Mouse (Mus musculus) spleen, adult 18-20 months (tissue): ENCODE measurements around the gene Defb36.
A peak's percentile ranks its signal among the peaks of the same experiment; 100 is the strongest.

Experiments
- DNase-seq, 2 experiments: peaks; one replicate each; pipeline ENCODE4 v3.0.0; 2022; ENCODE audit warnings: mixed read lengths in 2 of 2

Gene Defb36

GRCm38 (mm10) chr2:152622953-152623352, 18.8 kb downstream of the Defb36 start, which contains the start of gene Defb25:
TSS of gene Defb25 (minus strand) at chr2:152623053.
- DNase-seq: no peak

DNA sequence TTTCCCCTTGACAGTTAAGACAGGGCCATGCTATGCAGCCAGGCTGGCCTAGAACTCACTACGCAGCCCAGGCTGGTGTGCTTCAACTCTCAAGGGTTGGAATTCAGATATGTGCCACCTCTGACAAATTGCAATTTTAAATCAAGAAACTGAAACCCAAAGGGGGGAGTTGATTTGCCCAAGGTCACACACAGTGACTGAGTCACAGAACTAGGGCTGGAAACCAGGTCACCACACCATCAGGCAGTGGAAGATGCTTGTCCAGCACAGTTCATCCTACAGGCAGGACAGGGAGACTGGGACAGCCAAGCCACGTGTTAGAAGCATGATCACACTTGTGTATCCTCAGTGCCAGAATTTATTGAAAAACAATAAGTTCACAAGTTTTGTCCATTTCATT, 20.4 kb downstream of the Defb36 start:
- no peak for DNase-seq

DNA sequence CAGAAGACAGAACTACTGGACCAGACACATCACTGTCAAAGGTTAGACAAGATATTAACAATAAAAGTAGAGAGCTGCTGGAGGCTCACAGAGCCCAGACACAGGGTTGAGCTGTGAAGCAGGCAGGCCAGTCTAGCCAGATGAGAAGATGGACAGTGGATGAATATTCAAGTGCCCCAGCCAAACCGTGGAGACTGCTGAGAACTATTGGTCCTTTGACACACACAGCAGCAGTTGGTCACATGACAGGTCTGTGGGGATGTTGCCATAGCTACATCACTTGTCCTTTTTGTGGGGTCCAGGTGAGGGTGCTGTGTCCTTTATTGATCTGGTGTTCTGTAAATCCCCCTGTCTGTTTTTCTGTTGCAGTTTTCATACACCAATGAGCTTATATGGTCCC, 21.1 kb downstream of the Defb36 start:
- no peak for DNase-seq

- DNase-seq: no peak
Measured at GRCm38 (mm10) chr2:152626774-152627591, 22.9 kb downstream of the Defb36 start, which contains the start of gene Rem1. TSS of gene Rem1 (plus strand) at chr2:152626951.

DNA sequence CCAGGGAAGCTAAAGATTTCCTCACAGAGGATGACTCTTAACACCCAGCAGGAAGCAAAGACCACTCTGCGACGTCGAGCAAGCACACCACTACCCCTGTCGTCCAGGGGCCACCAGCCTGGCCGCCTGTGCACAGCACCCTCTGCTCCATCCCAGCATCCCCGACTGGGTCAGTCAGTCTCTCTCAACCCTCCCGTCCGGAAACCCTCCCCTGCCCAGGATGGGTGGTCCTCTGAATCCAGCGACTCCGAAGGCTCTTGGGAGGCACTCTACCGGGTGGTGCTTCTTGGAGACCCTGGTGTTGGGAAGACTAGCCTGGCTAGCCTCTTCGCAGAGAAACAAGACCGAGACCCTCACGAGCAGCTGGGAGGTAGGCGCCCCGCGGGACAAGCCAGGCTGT, 23.9 kb downstream of the Defb36 start:
- DNase-seq: no peak

DNA sequence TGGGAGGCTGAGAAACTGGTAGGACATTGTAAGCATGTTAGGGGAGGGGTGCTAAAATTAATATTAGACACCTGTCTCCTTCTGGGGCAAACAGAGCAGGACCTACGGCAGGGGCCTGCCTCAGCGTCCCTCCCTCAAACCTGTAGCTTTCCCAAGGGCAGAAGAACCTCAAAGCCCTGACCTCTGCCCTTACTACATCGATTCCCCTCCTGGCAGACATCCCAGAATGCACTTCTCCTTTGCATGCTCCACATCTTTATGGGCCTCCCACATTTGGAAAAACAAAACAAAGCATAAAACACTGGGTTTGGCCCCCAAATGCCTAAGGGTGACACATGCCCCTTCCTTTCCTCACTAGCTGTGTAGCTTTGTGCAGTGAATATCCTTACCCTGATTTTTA, 25.1 kb downstream of the Defb36 start:
- no peak for DNase-seq

DNA sequence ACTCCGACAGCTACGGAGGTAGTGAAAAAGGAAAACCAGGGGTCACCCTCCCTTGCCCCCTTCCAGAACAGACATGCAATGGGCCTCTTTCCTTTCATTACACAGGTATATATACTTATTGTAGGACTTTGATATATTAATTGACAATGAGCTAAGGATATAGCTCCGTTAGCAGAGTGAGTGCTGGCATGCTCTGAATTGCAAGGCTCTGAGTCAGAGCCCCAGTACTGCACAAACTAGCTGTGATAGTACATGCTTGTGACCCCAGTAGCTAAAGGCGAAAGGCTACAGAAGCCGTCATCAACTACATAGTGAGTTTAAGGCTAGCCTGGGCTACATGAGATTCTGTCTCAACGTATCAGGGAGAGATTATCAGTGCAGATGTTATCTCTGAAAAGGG, 25.8 kb downstream of the Defb36 start:
- DNase-seq: no peak

GRCm38 (mm10) chr2:152633334-152633733, 29.2 kb downstream of the Defb36 start:
- no peak for DNase-seq

- DNase-seq: no peak
Measured at GRCm38 (mm10) chr2:152634311-152634710, 30.2 kb downstream of the Defb36 start.

DNA sequence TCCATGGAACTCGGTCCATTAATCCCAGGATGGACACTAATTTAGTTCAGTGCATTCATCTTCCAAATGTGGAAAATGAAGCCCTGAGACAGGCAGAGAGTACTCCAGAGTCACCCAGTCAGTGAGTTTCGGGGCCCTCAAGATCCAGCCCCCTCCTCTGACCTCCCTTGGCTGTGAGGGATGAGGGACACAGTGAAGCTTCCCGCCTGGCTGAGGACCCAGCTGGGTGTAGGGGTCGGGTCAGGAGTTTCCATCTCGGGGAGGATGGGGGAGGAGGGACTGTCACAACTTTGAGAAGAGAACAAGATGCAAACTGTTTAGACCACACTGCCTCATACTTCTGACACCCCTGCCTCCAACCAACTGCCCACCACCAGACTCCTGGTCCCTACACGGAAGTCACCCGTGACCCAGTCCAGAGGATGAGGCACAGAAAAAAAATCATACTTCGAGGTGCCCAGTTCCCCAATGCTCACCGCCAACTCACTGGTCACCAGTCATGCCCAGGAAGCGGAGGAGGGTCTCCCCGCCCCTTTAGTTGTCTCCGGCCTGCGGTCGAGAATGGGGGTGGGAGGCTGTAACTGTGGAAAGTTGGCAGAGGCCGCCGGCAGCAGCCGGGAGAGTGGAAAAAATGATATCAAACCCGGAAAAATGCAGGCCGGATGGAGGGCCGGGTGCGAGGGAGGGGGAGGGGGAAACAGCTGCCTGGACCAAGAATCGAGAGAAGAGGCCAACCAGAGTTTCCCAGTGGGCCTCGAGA, 32.3 kb downstream of the Defb36 start:
- DNase-seq: peak in 1 of 2 experiments; percentile 27

GRCm38 (mm10) chr2:152637006-152637322, 32.8 kb downstream of the Defb36 start:
- no peak for DNase-seq

GRCm38 (mm10) chr2:152637381-152637780, 33.3 kb downstream of the Defb36 start:
- no peak for DNase-seq

GRCm38 (mm10) chr2:152638865-152639264, 34.7 kb downstream of the Defb36 start:
- no peak for DNase-seq

- DNase-seq: no peak
Measured at GRCm38 (mm10) chr2:152639406-152640113, 35.4 kb downstream of the Defb36 start.

GRCm38 (mm10) chr2:152652901-152653620, 48.9 kb downstream of the Defb36 start:
- DNase-seq: peak in 1 of 2 experiments; percentile 22

DNA sequence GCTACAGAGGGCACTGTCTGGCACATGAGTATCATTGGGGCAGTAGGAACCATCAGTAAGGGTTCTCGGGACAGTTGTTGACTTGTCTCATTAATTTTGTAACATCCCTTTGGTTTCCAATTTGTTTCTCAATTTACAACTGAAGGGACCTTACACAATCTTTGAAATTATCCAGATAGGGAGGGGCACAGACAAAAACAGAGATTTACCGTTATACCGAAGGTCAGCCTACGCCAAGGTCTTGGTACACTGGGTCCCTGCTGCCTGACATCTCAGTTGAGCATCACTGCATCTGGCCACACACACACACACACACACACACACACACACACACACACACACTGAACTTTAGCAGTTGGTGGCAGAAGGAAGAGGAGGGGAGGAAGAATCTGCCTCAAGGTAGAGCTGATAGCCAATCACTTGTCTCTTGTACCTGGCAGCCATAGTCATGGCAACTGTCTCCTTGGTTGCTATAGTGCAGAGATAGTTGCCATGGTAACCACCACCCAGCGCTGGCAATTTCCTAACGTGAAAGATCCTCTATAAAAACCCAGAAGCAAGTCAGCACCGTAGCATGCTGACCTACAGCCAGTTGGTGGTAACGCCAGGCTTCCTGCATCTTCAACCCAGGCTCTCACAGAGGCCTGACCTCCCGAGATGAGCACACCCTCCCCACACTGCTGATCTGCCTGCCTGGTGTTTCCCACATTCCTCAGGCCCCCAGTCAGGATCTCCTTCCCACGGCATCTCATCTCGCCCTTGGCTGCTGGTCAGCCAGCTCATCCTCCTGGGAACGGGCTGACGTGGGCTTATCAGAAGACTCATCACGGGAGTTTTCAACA, 50.0 kb downstream of the Defb36 start:
- no peak for DNase-seq

- no peak for DNase-seq
Measured at GRCm38 (mm10) chr2:152657398-152657797, 53.3 kb downstream of the Defb36 start.

DNA sequence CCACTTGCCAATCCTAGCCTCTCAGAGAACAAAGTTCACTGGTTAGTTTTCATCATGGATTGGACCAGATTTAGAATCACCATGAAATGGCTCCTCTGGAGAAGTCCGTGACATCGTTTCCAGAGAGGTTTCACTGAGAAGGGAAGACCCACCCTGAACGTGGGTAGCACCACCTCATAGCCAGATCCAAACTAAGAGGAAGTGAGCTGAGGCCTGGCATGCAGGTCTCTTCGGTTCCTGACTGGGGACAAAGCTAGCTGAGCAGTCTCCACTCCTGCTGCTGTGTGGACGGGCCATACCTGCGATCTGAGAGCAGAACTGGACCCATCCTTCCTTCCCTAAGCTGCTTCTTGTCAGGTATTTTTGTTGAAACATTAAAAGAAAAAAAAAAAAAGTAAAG, 57.0 kb downstream of the Defb36 start:
- no peak for DNase-seq
